Mouse (Mus musculus): ENCODE results near the gene Scyl2. TPM values are rescaled to one million over a fixed set of nuclear protein-coding genes. Genes with fewer than 3 reads are reported as not detected.
"Not testable (repeated sequence)": the region's sequence is repeated elsewhere in the genome, so short reads cannot be mapped to it uniquely, and the experiment has no call there.

The Scyl2 gene
- total RNA-seq (2021): 10 to 100 TPM; 11.0 to 13.2 TPM
- long read RNA-seq, experiment 1, full-length matches to known transcripts: 3 of 3 reads
- long read RNA-seq, experiment 1, partial matches to known transcripts: 0 of 3 reads
- long read RNA-seq, experiment 1, other reads (novel, unspliced or antisense): 0 of 3 reads
- long read RNA-seq, experiment 2, full-length matches to known transcripts: 4 of 6 reads
- long read RNA-seq, experiment 2, partial matches to known transcripts: 0 of 6 reads
- long read RNA-seq, experiment 2, other reads (novel, unspliced or antisense): 2 of 6 reads

DNA sequence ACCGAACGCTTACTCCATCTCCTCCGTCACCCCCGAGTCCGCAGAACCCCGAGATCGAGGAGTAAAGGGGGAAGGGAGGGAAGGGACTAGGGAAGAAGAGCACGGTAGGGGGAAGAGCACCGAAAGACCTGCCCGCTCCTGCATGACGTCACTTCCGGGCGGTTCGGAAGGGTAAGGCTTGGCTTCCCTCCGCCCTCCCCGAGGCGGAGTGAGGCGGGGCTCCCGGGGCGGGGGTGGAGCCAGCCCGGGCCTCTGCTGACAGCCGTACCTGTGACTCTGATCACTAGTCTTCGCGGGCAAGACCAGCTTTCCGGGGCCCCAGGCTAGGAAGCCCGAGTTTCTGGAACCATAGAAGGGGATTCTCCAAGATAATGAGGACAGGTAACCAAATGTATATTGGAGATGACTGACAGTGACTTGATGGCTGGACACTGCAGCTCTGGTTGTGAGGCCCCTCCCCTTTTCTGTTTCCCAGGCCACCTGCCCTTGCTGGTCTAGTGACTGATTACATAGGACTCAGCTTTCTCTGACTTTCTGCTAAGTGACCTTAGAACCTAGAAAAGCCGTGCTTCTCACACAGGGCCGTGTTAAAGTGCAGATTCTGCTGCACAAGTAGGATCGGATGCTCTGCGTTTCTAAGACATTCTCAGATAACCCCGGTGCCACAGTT is at the start of gene Scyl2:
TSS of gene Scyl2 (minus strand) at position 147 of the 670 bp plus-strand sequence.
- peak; percentile 95 for DNase-seq

GRCm38 (mm10) chr10:89732001-89732794 is 46.1 kb upstream of the Scyl2 start, which contains the start of gene Actr6:
TSS of gene Actr6 (minus strand) at chr10:89732295.
- DNase-seq: peak; percentile 89

- DNase-seq: no peak
These were observed 45.3 kb upstream of the Scyl2 start for GRCm38 (mm10) chr10:89731341-89731740.

DNA sequence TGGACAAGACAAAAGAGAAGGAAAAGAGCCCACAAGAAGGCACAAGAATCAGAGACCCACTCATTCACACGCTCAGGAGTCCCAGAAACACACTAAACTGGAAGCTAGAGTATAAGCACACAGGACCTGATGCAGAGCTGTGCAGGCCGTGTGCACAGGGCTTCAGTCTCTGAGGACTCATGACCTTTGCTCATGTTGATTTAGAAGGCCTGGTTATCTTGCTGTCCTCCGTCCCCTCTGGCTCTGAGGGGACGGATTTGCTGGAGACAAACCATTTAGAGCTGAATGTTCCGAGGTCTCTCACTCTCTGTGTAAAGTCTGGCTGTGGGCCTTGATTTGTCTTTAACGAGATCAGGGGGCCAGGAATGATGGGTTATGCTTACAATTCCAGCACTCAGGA is 44.3 kb upstream of the Scyl2 start:
- no peak for DNase-seq

- DNase-seq: no peak
These were observed 36.4 kb upstream of the Scyl2 start for GRCm38 (mm10) chr10:89722247-89723195.

DNA sequence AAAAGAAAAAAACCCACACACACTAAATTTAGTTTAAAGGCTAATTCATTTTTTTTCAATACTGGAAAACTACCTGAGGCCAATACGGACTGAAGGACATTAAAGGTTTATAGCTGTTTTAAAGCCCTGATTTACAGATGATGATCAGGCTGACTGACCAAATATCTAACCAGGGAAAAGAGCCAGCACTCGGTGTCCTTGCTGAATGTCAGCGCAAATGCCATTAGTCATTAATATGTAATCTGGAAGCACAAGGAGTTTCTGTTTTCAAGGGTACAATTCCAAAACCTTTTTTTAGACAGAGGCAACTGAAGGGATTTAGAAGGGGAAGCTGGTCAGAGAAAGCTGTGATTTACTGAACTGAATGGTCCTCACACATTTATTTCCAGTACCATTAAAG is 34.7 kb upstream of the Scyl2 start:
- DNase-seq: no peak

DNA sequence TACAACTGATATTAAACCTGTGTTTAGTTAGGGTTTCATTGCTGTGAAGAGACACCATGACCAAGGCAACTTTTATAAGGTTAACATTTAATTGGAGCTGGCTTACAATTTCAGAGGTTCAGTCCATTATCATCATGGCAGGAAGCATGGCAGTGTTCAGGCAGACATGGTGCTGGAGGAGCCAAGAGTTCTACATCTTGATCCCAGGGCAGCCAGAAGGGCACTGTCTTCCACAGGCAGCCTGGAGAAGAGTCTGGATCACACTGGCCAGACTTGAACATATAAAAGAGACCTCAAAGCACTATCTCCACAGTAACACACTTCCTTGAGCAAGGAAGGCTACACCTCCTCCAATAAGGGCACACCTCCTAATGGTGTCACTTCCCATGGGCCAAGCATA is 34.2 kb upstream of the Scyl2 start:
- no peak for DNase-seq

DNA sequence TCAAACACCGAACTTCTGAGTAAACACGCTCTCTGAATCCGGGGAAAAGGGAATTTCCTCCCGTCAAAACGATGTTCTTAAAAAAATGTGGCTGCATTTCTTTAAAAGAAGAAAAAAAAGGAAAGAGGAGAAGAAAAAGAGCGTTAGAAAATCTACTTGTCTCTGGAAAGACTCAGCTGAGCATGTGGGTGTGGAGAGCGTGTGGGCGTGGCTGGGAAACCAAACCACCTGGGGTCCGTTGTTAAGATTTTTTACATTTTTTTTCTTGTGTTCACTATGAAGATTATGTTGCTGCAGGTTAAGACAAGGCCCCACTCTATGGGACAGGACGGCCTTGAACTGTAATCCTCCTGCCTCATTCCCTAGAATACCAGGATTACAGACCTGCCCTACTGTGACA is 28.8 kb upstream of the Scyl2 start:
- DNase-seq: no peak

DNA sequence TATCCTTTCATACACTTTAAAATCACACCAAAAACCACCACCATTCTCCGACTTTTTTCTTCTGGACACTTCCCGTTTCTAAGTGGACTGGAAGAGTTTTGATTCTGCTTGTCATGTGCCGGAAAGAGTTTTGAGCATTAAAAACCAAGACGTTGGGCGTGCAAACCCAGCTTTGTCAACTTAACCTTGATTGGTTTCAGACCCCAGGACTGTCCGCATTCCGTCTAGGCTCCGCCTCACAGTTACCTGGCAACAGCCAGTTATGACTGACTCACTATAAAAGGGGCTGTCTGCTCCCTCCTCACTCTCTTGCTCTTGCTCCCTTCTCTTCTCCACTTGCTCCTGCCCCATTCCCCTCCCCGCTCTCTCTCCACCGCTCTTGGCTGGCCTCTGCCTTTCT is 22.6 kb upstream of the Scyl2 start:
- no peak for DNase-seq

GRCm38 (mm10) chr10:89707397-89707796 is 21.3 kb upstream of the Scyl2 start:
- no peak for DNase-seq

DNA sequence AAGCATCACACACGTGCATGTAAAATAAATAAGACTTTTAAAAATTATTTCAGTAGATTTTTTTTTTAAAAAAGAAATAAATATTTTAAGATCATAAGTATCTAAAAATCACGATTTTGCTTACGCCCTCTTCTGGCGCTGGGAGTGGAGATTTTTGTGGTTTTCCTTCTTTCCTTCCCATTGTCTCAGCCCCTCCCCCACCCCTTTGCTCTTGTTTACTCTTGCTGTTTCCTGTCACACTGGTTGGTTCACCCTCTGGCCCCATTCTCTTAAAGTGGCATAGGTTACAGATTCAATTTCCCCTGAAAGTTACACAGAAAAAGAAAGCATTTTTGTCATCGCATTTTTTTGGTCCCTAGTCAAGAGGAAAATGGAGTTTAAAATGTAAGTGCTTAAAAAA is 17.0 kb upstream of the Scyl2 start:
- no peak for DNase-seq

- no peak for DNase-seq
These were observed 11.9 kb upstream of the Scyl2 start for GRCm38 (mm10) chr10:89697956-89698355.

- DNase-seq: not testable (repeated sequence)
These were observed 10.2 kb upstream of the Scyl2 start for GRCm38 (mm10) chr10:89696270-89696669.

DNA sequence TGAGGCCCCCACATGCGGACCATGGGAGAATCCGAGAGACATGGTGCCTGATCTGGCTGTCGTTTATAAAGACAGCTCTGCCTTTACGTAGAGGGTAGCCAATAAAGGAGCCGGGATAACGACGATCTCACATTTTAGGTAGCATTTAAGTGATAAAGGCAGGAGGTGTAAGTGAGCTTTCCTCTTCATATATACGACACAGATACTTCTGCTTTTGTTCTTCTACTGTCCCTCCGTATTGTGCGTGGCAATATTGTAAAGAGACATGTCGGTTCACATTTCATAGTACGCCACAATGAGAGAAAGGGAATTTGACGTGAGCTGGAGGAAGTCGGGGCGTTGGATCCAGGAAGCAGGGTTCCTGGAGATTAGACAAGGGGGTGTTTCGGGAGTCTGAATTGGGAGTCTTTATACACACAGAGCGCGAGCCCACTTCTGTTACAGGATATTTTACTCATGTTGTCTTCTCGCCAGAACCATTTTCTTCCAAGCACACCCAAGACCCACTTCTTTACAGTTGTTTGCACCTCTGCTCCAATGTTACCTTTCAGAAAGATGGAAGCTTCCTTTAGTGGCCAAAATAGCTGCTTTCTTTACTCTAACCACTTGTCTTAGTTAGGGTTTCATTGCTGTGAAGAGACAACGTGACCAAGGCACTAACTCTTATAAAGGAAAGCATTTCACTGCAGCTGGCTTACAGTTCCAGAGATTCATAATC is 9.3 kb upstream of the Scyl2 start:
- no peak for DNase-seq

DNA sequence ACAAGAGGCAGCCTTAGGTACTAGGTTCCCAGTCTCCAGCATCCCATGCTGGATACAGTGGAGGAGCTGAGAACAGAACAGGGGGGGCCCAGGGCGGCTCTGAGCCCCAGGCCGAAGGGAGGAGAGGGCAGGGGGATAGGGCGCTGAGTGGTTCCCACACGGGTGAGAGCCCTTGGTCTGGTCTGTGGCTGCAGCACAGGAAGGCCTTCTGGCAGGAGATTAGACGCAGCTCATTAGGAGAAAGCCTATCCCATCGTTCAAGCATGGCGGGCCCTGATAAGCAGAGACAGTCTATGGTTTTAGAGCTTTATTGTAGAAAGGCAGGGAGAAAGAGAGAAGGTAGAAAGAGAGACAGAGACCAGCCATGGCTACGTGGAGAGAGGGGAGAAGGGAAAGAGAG is 3.9 kb upstream of the Scyl2 start:
- DNase-seq: no peak

- no peak for DNase-seq
These were observed 1.4 kb upstream of the Scyl2 start for GRCm38 (mm10) chr10:89687455-89687854.

DNA sequence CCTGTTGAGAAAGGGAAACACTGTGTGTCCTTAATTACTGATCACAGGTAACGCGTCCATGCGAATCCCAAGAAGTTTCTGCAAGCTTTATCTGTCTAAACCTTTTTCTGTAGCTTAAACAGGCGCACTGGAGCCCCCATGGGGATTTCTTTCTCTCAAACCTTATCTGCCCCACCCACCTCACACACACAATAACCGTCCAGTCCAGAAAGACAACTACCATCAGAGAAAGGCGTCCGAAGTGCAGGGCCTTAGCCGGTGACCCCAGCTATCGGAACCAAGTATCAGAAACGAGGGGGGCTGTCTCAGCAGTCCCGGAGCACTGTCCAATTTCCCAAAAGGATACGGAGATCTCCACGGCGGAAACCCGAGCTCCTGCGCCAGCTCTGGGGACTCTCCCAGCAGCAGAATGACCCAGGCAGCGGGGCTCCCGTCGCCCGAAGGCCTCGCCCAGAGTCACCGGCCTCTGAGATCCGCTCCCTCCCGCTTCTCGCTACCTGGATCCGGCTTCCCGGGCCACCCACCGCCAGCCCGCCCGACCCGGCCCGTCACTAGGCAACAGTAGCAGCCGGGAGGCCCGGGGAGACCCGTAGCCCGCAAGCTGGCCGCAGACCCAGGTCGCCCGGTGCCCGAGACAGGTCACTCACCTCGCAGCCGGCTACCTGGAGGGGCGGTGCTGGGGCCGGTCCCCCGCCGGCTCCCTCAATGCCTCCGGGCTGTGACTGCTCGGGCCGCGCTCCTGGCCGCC is 520 bp downstream of the Scyl2 start:
- peak; percentile 41 for DNase-seq

GRCm38 (mm10) chr10:89682961-89683360 is 3.1 kb downstream of the Scyl2 start:
- no peak for DNase-seq

DNA sequence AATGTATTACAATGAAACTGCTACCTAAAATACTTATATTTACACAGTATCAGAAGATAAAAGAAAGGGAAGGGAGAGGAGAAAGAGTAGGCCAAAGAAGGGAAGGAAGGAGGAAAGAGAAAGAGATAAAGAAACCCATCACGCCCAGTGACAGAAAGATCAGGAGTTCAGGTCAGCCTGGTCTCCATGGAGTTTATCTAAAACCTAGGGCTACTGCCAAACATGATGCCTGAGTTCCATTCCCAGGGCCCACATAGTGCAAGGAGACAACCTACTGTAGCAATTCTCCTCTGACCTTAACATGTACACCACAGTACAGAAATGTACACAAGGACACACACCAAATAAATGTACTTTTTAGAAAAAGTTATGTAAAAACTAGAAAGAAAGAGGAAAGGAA is 3.9 kb downstream of the Scyl2 start:
- no peak for DNase-seq

GRCm38 (mm10) chr10:89681706-89682105 is 4.4 kb downstream of the Scyl2 start:
- no peak for DNase-seq

- no peak for DNase-seq
These were observed 5.6 kb downstream of the Scyl2 start for GRCm38 (mm10) chr10:89680517-89680916.
